Mouse (Mus musculus) gastrocnemius, postnatal 10 days (tissue): ENCODE results near the gene Prom1. TPM values are rescaled to one million over a fixed set of nuclear protein-coding genes. Genes with fewer than 3 reads are reported as not detected.

ENCODE experiments used
- DNase-seq: peaks from one replicate; pipeline ENCODE4 v3.0.0; 2021; ENCODE audit warnings: mixed read lengths
- total RNA-seq, 2 experiments: library from RNA; stranded (reverse); gene quantifications; 2 replicates each; pipeline ENCODE4 v1.2.3; 2021

The Prom1 gene
- total RNA-seq, 2 experiments from 2014 or later, result 12.7 to 16.0 TPM

- DNase-seq, result no peak
Measured at GRCm38 (mm10) chr5:44080276-44081054, 21.4 kb downstream of the Prom1 start.

GRCm38 (mm10) chr5:44075432-44075831 is 26.4 kb downstream of the Prom1 start:
- no peak for DNase-seq

- DNase-seq, result no peak
Measured at GRCm38 (mm10) chr5:44073634-44074033, 28.2 kb downstream of the Prom1 start.

- DNase-seq, result no peak
Measured at GRCm38 (mm10) chr5:44070529-44071133, 31.2 kb downstream of the Prom1 start.

- DNase-seq, result no peak
Measured at GRCm38 (mm10) chr5:44058258-44058657, 43.6 kb downstream of the Prom1 start.

DNA sequence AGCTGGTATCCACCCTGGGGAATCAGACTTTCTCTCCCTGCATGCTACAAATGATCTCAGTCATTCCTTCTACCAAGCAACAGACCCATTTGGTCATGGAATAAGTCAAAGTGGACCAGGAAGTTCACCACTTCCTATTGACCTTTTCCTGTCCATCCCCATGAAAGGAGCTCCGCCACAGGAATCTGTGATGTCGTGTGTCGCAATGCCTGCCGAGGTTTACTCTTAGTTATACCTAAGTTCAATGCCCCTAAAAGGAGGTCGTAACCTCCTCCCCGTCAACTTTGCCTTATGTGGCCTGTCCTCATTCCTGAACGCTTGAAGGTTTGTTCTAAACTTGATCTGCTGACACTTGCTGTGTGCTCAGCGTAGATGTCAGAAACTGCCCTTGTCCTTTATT is 51.6 kb downstream of the Prom1 start:
- DNase-seq, result no peak

GRCm38 (mm10) chr5:44049395-44049976 is 52.3 kb downstream of the Prom1 start:
- no peak for DNase-seq

DNA sequence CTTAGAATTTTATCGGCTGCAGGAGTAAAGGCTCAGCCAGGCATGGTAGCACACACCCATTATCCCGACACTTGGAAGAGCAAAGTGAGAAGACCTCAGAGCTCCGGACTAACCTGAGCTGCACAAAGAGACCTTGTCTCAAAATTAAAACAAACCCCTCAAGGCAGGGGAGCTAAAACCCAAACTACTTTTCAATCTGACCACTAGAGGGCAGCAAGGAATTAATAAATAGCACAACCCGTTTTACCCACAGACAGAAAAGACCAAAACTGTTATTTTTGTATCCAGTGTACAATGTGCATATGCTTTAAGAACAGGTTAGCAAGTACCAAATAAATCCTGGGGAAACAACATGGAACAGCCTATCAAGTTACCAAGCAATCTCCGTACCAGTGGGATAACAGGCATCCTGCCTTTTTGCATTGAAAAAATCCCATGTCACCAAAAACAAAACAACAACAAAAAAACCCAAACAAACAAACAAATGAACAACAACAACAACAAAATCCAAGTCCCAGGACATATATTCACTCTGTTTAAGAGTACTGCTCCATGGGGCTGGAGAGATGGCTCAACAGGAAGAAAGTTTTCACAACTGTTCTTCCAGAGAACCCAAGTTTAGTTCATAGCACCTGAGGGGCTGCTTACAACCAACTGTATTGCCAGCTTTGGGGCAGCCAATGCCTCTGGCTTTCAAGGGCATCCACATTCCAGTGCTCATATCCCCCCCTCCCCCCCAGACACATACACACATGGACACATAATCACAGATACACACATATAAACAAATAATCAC is 53.1 kb downstream of the Prom1 start:
- DNase-seq, result no peak

- DNase-seq, result no peak
Measured at GRCm38 (mm10) chr5:44041725-44042124, 60.1 kb downstream of the Prom1 start.

- DNase-seq, result no peak
Measured at GRCm38 (mm10) chr5:44041056-44041455, 60.8 kb downstream of the Prom1 start.

DNA sequence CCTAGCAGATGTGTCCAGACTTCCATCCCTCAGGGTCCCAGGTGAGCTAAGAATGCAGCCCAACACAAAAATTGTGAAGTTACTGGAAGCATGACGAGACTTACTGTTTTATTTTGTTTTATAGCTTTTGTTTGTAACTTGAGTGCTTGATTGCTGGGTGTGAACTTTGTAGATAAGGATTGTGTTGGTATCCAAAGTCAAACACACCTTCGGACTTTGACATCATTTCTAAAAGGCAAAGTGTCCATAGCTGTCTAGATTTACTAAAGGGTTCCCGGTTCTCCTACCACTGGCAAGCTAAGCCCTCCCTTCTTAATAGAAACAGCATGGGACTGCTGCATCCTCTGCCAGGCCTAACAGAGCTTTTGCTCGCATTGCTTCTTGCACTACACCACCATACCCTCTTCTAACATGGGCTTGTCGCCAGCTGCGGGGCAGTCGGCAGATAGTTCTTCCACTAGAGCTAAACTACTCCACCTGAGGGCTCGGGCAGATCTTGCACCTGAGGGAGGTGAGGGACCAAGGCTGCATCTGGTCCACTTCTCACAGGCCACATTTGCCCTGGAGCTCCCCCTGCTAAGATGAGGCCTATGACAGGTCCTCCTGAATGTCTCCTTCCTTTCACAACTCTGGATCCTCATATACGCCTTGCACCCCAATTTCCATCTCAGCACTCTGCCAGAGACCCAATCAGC is 103.4 kb downstream of the Prom1 start:
- no peak for DNase-seq

DNA sequence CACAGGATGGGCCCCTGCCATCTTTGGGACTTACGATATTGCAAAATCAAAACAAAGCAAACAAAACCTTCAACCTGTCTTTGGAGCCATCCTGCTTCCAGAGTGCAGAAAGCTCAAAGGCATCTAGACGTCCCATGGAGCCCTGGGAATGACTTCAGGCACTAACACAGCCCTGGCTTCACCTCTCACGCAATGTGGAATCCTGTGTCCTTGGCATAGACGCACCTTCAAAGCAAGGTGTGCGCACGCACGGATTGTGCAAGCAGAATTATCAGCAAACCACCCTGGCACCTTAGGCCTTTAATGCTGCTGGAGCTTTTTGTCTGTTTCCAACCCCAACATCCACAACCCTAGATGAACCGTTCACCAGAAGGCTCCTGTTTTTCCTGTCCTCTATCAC is 104.2 kb downstream of the Prom1 start:
- DNase-seq, result no peak

DNA sequence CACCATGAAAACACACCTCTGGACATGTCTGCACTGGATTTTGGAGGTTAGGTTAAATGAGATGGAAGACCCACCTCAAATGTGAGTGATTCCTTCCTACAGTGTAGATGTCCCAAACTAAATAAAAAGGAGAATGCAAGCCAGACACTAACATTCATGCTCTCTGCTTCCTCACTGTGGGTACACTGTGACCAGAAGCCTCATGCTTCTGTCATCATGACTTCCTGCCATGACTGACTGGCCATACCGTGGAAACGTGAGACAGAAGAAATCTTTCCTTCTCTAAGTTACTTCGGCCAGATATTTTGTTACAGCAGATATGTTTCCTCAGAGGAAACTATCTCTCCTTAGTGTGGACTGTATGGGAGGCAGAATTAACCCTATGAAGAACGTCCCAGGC is 105.7 kb downstream of the Prom1 start:
- DNase-seq, result no peak

DNA sequence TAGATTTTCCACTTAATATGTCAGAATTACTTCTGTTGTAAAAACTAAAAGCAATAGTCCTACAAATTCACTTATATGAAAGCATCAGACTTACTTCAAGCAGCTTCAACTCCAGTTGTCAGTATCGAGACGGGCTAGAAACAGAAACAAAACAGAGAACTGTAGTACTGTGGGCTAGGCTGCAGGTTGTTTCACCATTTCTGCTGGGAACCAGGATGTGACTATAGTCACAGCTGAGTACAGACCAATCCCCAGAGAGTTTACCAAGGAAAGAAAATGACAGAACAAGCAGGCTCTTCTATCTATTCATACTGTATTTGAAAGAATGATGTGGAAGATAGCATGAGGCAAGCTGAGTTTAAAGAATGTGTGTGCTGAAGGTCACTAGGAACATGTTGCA is 106.9 kb downstream of the Prom1 start:
- no peak for DNase-seq

GRCm38 (mm10) chr5:43990316-43990715 is 111.5 kb downstream of the Prom1 start:
- peak; percentile 52 for DNase-seq

DNA sequence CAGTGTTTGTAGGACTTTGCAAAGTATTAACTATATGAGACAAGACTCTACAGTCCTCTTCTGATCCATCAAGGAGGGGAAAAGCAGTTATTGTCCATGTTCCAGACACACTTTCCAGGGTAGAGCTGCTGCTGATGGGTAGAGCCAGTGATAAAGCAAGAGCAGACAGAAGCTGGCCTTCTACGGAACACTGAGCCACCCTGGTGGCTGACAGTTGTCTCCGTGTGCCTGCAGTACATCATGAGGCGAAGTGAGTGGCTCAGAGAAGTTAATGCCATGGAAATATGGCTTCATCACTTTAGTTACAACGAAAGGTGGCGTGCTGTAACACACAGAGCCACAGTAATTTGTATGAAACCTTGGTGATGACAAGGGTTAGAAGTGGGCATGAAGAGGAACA is 112.8 kb downstream of the Prom1 start:
- DNase-seq, result no peak

DNA sequence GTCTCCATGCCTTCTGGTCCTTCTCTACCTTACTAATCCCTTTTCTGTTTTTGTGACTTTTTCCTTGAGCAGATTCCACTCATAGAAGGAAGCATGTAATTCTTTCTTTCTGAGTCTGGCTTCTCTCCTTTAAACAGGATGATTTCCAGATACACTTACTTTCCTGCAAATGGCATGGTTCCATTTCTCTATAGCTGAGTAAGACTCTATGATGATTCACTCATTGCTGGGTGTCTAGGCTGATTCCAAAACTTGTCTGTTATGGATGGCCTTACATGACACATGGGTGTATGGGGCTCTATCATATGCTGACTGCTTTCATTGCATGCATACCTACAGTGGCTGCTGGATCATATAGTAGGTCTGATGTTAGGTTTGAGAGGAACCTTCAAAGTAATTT is 115.6 kb downstream of the Prom1 start:
- no peak for DNase-seq

DNA sequence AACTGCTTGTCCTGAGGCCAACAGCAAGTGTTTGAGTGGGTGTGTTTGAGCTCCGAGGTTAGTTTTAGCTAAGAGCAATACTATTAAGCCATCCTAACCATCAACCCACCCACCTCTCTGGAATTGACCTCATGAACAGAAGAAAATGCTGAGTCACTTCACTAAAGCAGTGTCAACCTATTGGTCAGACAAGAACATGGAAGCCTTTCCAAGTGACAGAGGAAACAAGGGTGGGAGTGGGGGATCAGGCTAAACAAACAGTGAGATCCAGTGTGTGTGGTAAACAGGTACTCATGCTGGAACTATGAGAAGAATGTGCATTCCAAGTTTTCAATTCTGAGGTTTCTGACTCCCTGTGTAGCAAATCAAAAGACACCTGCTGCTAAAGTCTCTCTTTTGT is 118.9 kb downstream of the Prom1 start:
- DNase-seq, result no peak

DNA sequence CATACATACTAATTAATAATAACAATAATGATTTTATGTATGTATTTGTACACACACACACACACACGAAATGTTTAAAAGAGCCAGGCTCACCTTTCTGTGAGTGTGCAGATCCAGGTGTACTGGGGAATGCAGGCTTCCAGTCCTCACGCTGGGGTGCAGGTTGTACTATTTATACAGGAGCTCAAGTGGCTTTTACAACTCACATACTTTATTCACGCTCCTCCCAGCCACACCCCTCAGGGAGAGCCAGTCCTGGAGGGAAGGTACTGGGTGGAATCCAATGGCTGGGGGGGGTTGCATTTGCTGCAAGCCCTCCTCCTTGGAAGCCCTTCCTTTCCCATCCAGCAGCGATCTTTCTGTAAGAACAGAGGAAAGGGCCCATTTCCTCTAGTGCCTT is 120.2 kb downstream of the Prom1 start, which contains the start of gene Fgfbp1:
TSS of gene Fgfbp1 (minus strand) at position 160 of the 400 bp plus-strand sequence.
- no peak for DNase-seq

- DNase-seq, result no peak
Measured at GRCm38 (mm10) chr5:43980397-43980796, 121.4 kb downstream of the Prom1 start.

GRCm38 (mm10) chr5:43976821-43977561 is 124.8 kb downstream of the Prom1 start:
- DNase-seq, result no peak
